Mouse (Mus musculus) gastrocnemius, postnatal 14 days (tissue): ENCODE data around the gene Alyref. TPM values are rescaled to one million over a fixed set of nuclear protein-coding genes. Genes with fewer than 3 reads are reported as not detected.

Source experiments
- DNase-seq: peaks from one replicate; pipeline ENCODE4 v3.0.0; 2021; ENCODE audit warnings: mixed read lengths
- intact Hi-C: fragments of 180-260 bp; cut with DNase I; formaldehyde crosslinking; loops from one replicate; pipeline ENCODE4 v1.15.1; 2025; ENCODE audit warnings: low total_unique reads
- microRNA-seq, 2 experiments: library from miRNA; unstranded; fragments of <30 nt; microRNA quantifications; one replicate each; pipeline ENCODE4 v1.2.0; 2021
- total RNA-seq, 2 experiments: library from RNA; stranded (reverse); gene quantifications; 2 replicates each; pipeline ENCODE4 v1.2.3; 2021

Alyref gene
- total RNA-seq, 2 experiments from 2014 or later = 44.6 to 60.9 TPM

DNA sequence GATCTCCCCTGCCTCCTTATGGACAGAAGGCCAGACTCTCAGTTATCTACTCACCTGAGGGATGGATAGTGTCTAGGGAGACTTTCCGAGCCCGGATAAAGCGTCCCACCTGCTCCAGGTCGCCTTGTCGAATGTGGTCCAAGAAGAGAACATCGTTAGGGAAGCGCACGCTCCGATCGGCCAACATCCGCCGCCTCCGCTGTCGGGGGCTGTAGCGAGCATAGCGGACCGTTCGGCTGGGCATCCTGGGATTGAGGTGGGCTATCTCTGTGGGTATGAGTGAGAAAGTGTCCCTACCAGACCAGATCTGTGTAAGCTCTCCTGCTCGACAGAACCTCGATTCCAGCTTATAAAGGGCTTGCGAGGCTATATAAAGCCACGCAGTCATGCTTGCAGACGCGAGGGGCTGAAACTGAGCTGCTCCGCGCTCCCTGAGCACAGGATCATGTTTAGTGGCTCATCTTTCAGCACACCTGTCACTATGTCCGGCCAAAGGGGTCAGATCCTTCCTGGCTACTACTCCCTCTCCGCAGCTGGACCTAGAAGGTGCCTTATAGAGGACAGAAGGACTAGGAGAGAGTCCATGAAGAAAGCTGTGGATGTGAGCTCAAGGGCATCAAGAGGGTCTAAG is 47.2 kb downstream of the Alyref start, which contains the start of gene Ppp1r27:
Ppp1r27 (minus strand) TSS at position 323 of the 631 bp plus-strand sequence.
- intact Hi-C loops = no loop called here
- peak; percentile 54 for DNase-seq

DNA sequence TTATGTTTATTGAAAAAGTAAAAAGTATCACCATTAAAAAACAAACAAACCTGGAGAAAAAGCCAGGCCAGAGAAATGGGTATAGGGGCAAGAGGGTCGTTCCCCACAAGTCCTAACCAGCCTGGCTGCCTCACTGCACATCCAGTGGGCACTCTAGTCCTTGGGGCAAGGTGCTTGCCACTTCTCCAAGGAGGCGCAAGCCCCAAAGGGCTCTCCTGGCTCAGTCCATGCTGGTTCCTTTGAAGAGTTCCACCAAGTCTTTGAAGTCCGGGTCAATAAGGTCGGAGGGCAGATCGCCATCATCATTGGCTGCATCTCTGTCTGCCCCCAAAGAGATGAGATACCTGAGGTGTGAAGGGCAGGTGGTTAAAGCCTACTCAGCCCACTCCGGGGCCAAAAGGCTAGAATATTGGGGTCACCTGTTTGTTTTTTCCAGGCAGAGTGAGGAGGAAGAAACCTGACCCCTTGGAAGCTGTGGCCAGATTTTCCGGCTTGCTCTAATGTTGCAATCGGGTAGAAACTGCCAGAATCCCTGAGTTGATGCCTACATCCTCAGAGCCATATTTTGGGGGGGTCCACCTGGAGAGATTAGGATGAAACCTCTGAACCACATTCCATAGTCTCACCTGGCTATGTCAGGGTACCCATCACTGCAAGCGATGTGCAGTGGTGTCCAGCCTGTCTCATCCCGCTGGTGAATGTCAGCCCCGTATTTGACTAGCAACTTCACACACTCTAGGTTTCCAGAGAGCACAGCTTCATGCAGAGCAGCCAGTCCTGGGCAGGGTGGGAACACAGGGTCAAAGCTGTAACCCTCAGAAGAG is 48.0 kb downstream of the Alyref start:
- DNase-seq = no peak
- intact Hi-C loops = no loop called here

DNA sequence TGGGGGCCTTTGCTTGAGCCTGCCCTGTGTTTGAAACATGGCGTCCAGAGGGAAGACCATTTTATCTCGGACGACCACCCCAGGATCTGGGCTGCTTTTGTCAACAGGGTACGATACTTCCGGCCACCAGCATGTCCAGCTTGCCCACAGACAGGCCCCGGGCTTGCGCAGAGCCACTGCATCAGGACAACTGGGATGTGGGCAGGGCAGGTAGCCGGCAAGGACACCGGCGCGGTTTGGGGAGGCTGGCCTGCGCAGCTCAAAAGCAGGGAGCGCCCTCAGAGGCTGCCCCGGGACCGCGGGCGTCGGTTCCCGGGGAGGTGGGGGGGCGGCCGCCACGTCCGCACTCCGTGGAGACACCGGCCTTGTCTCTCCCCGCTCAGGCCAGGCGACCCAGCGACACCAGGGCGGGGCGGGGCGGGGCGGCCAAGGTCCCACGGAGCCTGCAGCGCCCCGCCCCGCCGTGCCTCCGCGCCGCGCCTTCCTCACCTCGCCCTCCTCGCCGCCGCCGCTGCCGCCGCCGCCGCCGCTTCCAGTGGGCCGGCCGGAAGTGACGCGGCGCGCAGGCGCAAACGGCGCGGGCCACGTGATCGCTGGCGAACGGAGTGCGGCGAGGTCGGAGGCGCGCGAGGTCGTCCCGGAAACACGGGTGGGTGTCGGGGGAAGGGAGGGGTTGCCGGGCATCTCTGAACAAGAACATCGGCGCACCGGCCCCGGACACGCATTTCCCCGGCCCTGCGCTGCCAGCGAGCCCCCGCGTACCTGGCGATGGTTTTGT is 48.8 kb downstream of the Alyref start, which contains the start of gene Mcrip1:
Mcrip1 (minus strand) TSS at position 560 of the 778 bp plus-strand sequence.
- DNase-seq = peak; percentile 96
- intact Hi-C loops = no loop called here

DNA sequence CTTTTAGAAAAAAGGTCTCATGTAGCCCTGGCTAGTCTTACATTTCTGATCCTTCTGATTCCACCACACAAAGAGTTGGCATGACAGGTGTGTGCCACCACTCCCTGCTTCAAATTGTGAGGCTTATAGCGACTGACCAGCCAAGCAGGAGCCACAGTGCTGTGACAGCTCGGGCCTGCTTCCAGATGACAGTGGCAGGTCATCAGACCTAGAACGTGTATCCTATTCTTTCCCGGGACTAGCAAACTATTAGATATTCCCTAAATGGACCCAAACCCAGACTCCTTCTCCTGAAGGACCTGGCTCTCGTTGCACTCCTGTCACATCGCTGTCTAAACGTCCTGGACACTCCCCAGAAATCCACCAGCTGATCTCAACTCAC is 49.4 kb downstream of the Alyref start:
- intact Hi-C loops = no loop called here
- DNase-seq = no peak

DNA sequence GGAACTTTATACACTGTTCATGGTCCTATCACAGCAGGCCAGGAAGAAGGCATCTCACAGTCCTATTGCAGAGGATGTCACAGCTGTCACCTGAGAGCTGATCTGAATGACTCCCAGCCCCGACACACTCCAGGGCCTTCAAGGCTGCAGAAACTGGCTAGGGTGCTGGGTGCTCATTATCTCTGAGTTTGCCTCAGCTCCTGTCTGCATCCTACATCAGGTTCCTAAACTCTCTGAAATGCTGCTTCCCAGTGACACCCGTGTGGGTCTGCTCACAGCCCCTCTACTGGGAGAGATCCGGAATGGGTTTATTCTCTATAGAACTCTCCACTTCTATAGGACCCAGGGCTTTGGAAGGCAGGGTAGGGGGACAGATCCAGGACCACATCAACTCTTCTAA is 50.0 kb downstream of the Alyref start:
- no peak for DNase-seq
- intact Hi-C loops = no loop called here

DNA sequence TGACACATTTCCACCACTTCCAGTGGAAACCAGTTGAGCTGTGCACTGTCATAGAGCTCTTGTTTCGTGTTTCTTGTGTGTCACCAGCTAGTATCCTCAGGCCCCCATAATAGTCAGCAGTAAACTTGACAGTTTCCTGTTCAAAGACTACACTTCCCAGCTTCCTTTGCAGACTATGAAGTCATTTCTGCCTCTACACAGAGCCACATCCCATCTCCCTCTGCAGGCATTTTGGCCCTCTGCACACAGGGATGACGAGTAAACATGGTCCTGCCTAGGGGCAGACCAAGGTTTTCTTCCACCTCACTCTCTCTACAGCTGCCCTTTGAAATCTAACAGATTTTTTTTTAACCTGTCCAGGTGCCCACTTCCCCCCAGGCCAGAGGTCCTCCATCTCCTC is 50.7 kb downstream of the Alyref start:
- intact Hi-C loops = no loop called here
- DNase-seq = no peak

DNA sequence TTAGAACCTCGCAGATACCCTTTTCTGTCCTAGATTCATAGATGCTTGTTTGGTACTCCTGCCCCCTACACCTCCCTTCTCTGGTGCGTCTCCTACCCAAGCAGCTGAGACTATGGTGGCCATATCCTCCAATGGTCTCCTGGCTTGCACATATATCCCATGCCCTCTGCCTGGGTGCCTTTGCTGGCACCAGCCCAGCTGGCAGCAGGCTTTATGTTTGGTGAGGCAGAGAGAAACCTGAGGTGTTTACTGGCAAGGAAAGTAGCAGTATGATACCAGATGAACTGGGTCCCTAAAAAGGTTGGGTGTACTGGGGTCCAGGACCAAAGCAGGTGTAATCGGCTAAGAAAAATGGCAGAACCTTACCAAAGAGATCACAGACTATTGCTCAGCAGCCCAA is 52.2 kb downstream of the Alyref start:
- DNase-seq = no peak
- intact Hi-C loops = no loop called here

DNA sequence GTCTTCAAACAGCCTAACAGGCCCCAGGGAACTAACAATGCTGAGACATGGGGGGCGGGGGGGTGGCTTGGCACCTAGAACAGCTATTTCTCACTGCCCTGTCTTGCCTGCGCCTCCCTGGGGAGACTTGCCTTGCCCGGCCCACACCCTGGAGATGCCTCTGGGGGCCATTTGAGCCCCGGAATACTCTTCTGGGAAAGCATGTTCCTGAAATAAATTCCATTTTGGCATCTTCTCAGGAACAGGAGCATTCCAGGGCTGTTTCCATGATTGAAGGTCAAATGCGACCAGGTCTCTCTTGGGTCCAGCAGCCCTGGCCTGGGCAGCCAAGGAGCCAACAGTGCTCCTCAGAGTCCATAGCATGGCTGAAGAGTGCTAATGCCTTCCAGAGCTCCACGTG is 55.8 kb downstream of the Alyref start:
- intact Hi-C loops = no loop called here
- no peak for DNase-seq

Small RNA genes within 50 kb of the gene (microRNA-seq; reads per million reads assigned to microRNA genes)
- gene Mir6936 = 0 reads per million in 2 experiments

Other genes with a start within 250 kb of the Alyref start
- 100 to 1,000 TPM; 308 to 391 TPM for gene Actg1, start 249.8 kb downstream of the Alyref start, total RNA-seq
- under 1 TPM; 0.16 to 0.39 TPM for gene Fscn2, start 236.8 kb downstream of the Alyref start, total RNA-seq
- 10 to 100 TPM; 11.2 to 16.0 TPM for gene Faap100, start 219.6 kb downstream of the Alyref start, total RNA-seq
- gene Nploc4, start 160.7 kb downstream of the Alyref start, total RNA-seq = 10 to 100 TPM; 55.1 to 61.7 TPM
- gene Tspan10, start 155.7 kb downstream of the Alyref start, total RNA-seq = not detected
- gene Pde6g, start 144.9 kb downstream of the Alyref start, total RNA-seq = under 1 TPM; 0.16 to 0.35 TPM
- gene Oxld1, start 140.3 kb downstream of the Alyref start, total RNA-seq = 10 to 100 TPM; 26.5 to 29.0 TPM
- gene Ccdc137, start 140.2 kb downstream of the Alyref start, total RNA-seq = 1 to 10 TPM; 4.3 to 5.3 TPM
- 10 to 100 TPM; 11.4 to 11.8 TPM for gene Arl16, start 130.8 kb downstream of the Alyref start, total RNA-seq
- gene Mrpl12, start 113.8 kb downstream of the Alyref start, total RNA-seq = 100 to 1,000 TPM; 133 to 143 TPM
- gene Slc25a10, start 106.5 kb downstream of the Alyref start, total RNA-seq = 1 to 10 TPM; 5.1 to 7.0 TPM
- gene Gcgr, start 67.7 kb downstream of the Alyref start, total RNA-seq = under 1 TPM in 1 of 2 experiments, not detected in 1; 0.38 TPM
- 10 to 100 TPM; 31.1 to 33.3 TPM for gene Mcrip1, start 48.6 kb downstream of the Alyref start, total RNA-seq
- 100 to 1,000 TPM; 159 to 234 TPM for gene Ppp1r27, start 47.2 kb downstream of the Alyref start, total RNA-seq
- gene P4hb, start 25.1 kb downstream of the Alyref start, total RNA-seq = 100 to 1,000 TPM; 264 to 301 TPM
- gene Arhgdia, start 16.7 kb downstream of the Alyref start, total RNA-seq = 100 to 1,000 TPM; 118 to 144 TPM
- gene Anapc11, start 56 bp upstream of the Alyref start, total RNA-seq = 10 to 100 TPM; 54.0 to 55.6 TPM
- not detected for gene Npb, start 10.1 kb upstream of the Alyref start, total RNA-seq
- 10 to 100 TPM; 25.7 to 25.8 TPM for gene Pcyt2, start 19.6 kb upstream of the Alyref start, total RNA-seq
- gene Sirt7, start 26.9 kb upstream of the Alyref start, total RNA-seq = 1 to 10 TPM; 5.2 to 5.4 TPM
- 10 to 100 TPM; 29.9 to 33.1 TPM for gene Mafg, start 35.2 kb upstream of the Alyref start, total RNA-seq
- gene Pycr1, start 45.4 kb upstream of the Alyref start, total RNA-seq = 10 to 100 TPM; 10.3 to 13.3 TPM
- gene Myadml2, start 49.8 kb upstream of the Alyref start, total RNA-seq = 100 to 1,000 TPM; 111 to 136 TPM
- under 1 TPM in 1 of 2 experiments, not detected in 1; 0.39 TPM for gene Notum, start 62.8 kb upstream of the Alyref start, total RNA-seq
- gene Aspscr1, start 74.6 kb upstream of the Alyref start, total RNA-seq = 10 to 100 TPM; 25.0 to 26.9 TPM
- gene Cenpx, start 115.4 kb upstream of the Alyref start, total RNA-seq = 10 to 100 TPM; 25.7 to 33.3 TPM
- gene Lrrc45, start 115.6 kb upstream of the Alyref start, total RNA-seq = 1 to 10 TPM; 5.2 to 5.4 TPM
- 1 to 10 TPM; 1.5 to 1.9 TPM for gene Rac3, start 123.1 kb upstream of the Alyref start, total RNA-seq
- 1 to 10 TPM; 5.4 to 6.2 TPM for gene Dcxr, start 128.9 kb upstream of the Alyref start, total RNA-seq
- gene Cbr2, start 133.7 kb upstream of the Alyref start, total RNA-seq = 10 to 100 TPM; 10.6 to 14.4 TPM
- 10 to 100 TPM; 12.4 to 14.6 TPM for gene Hmga1b, start 164.4 kb upstream of the Alyref start, total RNA-seq
- gene Rfng, start 185.8 kb upstream of the Alyref start, total RNA-seq = 1 to 10 TPM; 6.7 to 7.9 TPM
- gene Gps1, start 185.9 kb upstream of the Alyref start, total RNA-seq = 10 to 100 TPM; 49.5 to 51.8 TPM
- 10 to 100 TPM; 35.2 to 37.4 TPM for gene Dus1l, start 198.0 kb upstream of the Alyref start, total RNA-seq
- gene Fasn, start 226.2 kb upstream of the Alyref start, total RNA-seq = 10 to 100 TPM; 13.9 to 19.4 TPM